Mouse (Mus musculus) ovary, postnatal 36 days (tissue): ENCODE data around the gene Gss.

Source experiments
- DNase-seq: peaks from one replicate; pipeline ENCODE4 v3.0.0; 2022; ENCODE audit warnings: low spot score, mixed read lengths

The Gss gene

DNA sequence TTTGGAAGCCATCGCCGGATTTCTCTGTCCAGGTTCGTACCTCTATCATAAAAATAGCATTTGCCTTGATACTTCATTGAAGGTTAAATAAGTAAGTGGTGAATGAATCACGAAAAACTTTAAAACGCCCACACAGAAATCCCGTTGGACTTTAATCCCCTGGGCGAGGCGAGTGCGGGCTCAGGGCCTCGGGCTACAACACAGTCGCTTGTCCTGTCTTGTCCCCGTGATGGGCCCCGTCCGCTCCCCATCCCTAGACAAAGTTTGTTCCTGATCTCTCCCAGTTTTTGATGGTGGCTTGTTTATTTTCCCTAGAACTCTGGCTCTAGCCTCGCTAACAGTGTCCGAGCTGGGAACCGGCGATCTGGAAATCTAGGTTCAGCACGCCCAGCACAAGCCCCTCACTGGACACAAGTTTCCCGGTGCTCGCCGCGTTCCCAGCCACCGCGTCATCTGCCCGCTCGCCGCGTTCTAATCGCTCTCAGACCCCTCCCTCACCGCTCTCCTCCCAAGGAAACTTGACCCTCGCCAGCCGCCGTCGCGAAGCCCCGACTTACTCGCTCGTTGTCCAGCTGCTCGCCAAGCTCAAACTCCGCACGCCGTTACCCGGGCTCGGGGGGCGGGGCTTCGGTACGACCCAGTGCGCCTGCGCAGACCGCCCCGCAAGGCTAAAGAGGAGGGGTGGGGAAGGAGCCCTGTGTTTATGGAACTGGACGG is at the start of gene Gss:
Gene Gss (minus strand): TSS at position 674 of the 717 bp plus-strand sequence.
- peak; percentile 100 for DNase-seq

DNA sequence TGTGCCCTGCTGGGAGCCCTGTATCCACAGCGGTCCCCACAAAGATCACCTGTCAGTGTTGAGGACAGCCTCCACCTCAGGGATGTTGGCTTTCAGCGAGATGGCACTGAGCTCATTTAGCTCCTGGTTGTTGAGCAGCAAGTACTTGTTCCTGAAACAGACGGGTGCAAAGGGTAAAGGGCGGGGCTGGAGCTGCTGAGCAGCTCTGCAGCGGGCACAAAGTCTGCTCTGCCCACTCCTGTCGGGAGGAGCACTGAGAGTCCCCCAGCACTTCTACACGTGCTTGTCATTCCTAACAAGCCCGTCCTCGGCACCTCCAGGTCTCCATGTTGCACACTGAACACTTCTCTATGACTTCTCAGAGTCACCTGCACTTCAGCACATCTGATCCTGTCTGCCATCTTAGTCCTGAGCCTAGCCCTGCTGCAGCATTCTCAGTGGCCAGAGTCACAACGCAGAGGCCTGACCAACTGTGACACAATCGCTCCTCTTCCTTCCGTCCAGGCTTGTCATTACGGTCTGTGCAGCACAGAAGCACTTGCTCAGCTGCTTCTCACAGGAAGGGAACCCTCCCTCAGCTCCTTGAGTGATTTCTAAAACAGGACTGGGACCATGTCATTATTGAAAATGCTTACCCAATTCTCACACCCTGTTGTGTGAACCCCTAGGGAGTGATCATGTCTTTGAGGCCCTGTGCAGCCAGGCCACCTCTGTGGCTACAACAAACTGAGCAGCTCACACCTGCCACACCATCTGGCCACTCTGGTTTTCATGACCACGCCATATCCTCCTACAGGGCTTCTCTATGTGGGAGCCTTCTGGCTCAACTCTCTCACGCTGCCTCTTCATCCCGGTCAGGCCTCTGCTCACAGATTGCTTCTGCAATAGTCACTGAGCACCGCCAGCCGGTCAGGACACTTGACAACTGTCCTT is 49.2 kb upstream of the Gss start:
- DNase-seq: no peak

DNA sequence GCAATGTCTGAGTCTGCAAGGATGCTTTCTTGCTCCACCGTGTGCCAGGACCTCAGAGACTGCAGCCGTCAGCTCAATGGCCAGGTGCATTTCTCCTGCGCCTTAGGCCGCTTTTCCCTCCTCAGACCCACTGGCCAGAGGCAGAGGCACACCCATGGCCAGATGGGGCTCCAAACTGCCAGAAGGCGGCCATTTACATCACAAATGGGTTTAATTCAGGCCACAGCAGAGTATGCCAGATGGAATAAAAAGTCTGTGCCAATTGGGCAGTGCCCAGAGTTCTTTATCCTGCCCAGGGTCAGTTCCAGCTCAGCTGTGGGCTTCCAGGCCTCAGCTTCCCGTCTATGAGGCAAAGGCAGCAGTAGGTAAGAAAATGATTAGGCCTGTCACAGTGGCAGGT is 48.0 kb upstream of the Gss start:
- no peak for DNase-seq

DNA sequence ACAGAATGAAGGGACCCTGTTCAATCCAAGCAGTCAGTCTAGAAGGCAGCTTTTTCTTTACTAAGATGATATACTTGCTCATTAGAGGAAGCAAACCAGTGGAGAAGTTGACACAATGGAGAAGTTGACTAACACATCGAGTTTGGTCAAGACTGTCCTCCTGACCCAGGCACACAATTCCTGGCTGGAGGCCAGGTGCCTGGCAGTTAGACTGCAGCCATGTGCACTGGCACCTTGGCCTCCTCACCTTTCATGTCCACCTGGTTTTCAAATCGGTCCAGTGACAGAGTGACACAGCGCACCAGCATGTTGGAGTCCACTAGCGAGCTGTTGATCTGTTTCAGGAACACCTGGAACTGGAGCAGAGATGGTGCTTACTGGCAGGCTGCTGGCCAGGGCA is 44.8 kb upstream of the Gss start:
- DNase-seq: no peak

DNA sequence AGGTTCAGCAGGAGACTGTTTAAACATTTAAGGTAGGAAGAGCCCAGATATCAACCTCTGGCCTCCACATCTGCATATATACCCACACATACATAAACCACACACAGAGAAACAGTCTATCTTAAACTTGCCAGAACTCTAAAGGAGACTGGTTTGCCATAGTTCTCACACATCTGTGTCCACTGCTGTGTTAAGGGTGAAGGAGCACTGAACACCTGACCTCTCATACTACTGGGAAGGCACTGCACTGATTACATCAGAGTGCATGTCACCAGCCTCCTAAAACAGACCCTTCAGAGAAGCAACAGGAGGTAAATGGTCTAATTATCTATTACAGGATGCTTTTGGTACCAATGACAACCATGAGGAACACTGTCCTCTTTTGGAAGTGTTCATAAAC is 44.3 kb upstream of the Gss start:
- DNase-seq: no peak

DNA sequence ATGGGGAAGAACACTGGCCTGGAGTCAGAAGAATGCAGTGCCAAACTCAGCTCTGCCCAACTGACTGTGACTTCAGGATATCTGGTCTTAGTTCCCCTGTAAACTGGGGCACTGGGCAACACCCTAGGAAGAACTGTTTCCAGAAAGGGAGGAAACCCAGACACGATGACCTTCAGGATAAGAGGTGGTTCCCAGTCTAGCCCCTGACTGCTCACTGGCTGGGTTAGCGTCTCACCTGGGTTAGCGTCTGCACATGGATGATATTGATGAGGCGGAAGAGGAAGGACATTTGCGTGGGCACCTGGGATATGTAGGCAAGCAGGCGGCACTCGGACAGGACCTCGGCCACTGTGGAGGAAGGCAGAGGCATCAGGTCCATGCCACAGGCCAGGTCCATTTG is 43.4 kb upstream of the Gss start:
- DNase-seq: no peak

DNA sequence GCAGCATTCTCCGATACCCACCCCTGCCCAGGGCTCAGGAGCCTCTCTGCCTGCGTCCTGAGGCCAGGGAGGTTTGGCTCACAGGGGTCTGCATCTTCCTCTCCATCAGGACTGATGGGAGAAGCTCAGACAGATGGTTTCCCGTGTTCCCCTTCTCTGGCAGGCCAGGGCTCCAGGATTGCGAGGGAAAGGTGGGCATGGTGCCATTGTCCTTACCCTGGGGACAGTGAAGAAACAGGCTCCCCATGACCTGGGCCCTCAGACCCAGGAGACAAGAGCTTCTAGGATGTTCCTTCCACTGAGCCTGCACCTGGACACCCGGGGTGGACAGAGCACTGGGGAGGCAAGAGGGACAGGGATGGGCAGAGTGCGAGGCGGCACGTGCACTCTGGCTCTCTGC is 42.0 kb upstream of the Gss start:
- no peak for DNase-seq

DNA sequence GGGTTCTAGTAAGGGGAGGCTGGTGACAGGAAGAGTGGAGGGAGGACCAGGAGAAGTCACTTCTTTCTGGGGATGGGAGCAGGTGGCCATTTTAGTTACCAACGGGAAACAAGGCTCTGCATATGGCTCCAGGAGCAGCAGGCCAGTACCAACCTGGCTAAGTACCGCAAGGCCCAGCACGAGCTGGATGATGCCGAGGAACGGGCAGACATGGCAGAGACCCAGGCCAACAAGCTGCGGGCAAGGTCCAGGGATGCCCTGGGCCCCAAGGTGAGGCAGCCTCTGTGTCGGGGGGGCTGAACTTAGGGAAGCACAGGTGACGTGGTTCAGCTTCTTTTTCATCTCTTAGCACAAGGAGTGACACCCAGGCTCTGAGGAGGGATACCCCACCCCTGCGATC is 41.1 kb upstream of the Gss start:
- no peak for DNase-seq

DNA sequence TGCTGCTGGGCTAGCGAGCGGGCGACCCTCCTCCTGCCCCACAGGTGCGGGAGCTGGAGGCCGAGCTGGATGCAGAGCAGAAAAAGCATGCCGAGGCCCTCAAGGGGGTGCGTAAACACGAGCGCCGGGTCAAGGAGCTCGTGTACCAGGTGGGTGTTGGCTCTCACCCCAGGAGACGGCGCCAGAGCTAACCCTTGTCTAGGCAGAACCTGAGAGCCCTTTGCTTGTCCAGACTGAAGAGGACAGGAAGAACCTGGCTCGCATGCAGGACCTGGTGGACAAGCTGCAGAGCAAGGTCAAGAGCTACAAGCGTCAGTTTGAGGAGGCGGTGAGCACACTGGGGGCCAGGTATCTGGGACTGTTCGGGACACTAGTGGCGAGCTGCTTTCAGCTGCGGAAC is 40.5 kb upstream of the Gss start:
- DNase-seq: no peak

DNA sequence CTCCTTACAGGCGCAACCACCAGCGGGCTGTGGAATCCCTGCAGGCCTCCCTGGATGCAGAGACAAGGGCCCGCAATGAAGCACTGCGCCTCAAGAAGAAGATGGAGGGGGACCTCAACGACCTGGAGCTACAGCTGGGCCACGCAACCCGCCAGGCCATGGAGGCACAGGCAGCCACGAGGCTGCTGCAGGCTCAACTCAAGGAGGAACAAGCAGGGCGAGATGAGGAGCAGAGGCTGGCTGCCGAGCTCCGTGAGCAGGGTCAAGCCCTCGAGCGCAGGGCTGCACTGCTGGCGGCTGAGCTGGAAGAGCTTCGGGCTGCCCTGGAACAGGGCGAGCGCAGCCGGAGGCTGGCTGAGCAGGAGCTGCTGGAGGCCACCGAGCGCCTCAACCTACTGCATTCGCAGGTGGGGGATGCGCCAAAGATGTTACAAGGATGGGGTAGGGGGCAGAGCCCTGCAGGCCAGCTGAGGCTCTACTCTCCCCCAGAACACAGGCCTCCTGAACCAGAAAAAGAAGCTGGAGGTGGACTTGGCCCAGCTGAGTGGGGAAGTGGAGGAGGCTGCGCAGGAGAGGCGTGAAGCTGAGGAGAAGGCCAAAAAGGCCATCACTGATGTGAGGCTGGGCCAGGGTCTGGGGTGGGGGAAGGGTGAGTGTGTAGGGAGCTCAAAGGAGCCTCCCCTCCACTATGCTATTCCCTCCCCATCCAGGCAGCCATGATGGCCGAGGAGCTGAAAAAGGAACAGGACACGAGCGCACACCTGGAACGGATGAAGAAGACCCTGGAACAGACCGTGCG is 39.7 kb upstream of the Gss start:
- no peak for DNase-seq

DNA sequence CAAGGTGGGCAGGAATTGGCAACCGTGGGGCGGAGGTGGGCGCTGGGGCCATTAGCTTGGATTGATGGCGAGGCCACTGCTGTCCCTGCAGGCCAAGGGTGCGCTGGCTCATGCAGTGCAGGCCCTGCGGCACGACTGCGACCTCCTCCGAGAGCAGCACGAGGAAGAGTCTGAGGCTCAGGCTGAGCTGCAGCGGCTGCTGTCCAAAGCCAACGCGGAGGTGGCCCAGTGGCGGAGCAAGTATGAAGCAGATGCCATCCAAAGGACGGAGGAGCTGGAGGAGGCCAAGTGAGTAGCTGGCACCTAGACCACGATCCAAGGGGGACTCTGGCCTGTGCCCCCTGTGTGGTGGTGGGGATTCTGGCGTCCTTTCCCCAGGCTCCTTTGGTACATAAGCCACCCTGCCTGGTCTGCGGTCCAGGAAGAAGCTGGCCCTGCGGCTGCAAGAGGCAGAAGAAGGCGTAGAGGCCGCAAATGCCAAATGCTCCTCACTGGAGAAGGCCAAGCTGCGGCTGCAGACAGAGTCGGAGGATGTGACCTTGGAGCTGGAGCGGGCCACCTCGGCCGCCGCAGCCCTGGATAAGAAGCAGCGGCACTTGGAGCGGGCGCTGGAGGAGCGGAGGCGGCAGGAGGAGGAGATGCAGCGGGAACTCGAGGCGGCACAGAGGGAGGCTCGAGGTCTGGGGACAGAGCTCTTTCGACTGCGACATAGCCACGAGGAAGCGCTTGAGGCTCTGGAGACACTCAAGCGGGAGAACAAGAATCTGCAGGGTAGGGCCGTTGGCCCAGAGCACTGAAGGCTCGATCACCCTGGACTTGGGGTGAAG is 38.2 kb upstream of the Gss start:
- peak; percentile 75 for DNase-seq

DNA sequence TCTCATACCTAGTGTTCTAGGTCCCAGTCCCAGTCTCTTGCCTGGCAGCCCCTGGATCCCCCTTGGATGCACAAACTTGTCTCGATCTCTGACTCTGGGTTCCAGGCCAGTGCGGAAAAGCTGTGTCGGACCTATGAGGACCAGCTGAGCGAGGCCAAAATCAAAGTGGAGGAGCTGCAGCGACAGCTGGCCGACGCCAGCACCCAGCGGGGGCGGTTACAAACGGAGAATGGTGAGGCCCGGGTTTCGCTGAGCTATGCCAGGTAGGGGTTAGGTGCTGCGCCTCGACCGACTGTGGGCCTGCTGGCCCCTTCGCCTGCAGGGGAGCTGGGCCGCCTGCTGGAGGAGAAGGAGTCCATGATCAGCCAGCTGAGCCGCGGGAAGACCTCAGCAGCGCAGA is 37.5 kb upstream of the Gss start:
- no peak for DNase-seq

DNA sequence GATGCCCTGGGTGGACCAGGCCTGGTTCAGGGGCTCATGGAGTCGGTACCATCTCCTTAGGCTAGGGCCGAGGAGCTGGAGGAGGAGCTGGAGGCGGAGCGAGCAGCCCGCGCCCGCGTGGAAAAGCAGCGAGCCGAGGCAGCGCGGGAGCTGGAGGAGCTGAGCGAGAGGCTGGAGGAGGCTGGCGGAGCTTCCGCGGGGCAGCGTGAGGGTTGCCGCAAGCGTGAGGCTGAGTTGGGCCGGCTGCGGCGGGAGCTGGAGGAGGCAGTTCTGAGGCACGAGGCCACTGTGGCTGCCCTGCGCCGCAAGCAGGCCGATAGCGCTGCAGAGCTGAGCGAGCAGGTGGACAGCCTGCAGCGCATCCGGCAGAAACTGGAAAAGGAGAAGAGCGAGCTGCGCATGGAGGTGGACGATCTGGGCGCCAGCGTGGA is 36.6 kb upstream of the Gss start:
- DNase-seq: peak; percentile 53

DNA sequence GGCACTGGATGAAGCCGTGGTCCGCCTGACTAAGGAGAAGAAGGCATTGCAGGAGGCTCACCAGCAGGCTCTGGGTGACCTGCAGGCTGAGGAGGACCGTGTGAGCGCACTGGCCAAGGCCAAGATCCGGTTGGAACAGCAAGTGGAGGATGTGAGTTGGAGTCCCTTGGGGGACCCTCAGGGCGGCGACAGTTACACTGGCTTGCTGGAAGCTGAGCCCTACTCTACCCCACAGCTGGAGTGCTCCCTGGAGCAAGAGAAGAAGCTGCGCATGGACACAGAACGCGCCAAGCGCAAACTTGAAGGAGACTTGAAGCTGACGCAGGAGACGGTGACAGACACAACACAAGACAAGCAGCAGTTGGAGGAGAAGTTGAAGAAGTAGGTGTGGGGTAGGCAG is 35.9 kb upstream of the Gss start:
- no peak for DNase-seq

DNA sequence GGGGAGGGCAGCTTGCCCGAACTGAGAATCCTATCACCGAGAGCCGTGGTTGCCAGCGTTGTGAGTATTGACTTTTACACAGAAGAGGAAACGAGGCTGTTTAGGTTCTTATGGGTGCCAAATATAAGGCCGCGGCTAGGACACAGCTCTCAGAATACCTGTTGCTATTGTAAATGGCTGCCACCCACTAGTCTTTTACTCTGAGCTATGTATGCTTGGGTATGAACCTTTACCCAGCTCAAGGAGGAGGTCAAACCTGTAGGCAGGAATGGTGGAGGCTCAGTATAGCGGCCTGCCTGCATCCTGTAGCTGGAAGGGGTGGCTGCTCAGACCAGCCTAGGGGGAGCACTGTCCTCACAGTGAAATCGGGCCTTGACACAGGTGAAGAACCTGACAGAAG is 35.5 kb upstream of the Gss start:
- no peak for DNase-seq

DNA sequence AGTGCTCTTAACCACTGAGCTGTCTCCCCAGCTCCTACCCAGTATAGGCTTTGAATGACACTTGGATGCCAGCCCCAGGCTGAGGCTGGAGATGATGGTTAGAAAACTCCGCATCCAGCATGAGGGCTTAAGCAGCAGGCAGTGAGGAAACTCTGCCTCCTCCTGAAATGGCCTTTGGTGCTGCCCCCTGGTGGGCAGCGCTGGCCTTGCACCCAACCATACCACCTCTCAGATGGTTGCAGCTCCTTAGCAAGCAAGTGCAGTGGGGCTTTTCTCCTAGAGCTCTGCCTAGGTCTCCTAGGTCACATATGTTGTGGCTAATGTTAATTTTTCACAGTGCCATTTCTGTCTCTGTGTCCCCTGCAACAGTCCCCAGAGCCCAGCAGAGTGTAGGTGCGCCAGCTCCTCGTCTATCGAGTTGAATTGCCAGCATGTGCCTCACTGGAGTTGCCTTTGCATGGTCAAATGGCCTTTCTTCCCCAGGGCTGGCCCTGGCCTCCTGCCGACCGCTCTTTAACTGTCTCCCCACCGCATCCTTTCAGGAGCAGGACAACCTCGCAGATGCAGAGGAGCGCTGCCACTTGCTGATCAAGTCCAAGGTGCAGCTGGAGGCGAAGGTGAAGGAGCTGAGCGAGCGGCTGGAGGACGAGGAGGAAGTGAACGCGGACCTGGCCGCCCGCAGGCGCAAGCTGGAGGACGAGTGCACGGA is 34.6 kb upstream of the Gss start:
- peak; percentile 67 for DNase-seq

DNA sequence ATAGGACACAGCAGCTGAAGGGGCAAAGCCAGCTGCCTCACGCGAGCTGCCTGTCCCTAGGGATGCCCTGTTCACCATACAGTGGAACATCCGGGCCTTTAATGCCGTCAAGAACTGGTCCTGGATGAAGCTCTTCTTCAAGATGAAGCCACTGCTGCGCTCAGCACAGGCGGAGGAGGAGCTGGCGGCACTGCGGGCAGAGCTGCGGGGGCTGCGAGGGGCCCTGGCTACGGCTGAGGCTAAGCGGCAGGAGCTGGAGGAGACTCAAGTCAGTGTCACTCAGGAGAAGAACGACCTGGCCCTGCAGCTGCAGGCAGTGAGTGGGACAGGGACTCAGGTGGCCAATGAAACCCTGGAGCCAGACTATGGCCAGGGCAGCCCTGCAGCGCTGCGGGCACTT is 33.7 kb upstream of the Gss start:
- no peak for DNase-seq

DNA sequence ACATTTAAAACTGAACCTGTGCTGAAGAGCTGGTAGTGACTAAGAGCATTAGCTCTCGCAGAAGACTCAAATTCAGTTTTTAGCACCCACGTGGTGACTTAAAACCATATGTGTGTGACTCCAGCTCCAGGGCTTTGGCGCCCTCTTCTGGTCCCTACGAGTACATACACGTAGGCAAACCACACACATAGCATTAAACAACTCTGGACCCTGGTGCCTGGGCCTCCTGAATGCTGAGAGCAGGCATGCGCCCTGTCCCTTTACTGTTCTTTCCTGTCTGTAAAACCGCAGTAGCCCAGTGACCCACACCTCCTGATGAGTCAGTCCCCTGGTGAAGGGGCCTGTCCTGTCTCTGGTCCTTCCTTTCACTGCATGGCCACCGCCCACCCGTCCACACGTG is 32.1 kb upstream of the Gss start:
- DNase-seq: no peak

DNA sequence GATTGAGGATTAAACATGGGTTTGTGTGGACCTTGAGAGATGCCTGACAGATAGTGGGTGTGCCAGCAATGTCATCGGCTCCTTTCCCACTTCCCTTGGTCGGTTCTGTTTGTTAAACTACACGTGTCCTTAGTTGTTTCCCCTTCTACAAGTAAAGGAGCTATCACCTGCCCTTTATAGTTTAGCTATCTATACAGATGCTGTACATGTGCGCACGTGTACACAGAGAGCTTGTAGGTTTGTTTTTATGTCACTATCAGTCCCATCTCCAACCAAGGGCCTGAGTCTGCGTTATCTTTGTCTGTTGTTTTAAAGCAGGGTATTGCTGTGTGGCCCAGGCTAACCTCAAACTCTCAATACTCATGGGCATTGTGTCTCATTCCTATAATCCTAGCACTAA is 31.4 kb upstream of the Gss start:
- DNase-seq: no peak

DNA sequence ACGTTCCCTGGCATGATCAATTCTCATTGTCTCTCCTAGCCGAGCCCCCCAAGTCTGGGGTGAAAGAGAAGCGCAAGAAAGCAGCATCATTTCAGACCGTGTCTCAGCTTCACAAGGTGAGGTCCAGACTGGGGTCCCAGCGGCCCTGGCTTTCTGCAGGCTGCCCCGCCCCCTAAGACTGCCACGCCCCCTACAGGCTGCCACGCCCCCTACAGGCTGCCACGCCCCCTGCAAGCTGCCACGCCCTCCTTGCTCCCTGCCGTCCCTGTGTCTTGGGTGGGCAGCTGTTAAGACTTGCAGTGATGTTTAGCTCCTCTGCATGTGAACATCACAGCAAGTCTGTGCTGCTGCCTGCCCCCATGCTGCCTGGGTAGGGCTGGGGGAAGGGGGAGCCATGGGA is 30.0 kb upstream of the Gss start:
- no peak for DNase-seq

DNA sequence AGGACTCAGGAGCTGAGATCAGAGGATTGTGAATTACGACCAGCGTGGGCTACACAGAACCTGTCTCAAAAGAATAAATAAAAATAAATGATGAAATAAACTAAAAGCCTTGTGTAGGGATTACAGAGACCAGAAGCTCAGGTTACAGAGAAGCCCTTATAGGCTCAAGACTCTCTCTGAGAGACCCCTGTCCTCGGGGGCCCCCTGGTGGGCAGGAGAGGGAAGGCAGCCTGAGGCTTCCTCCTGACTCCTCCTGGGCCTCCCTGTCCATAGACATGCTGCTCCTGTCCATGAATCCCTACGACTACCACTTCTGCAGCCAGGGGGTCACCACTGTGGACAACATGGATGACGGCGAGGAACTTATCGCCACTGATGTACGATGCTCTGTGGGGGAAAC is 27.2 kb upstream of the Gss start:
- DNase-seq: peak; percentile 87
